Mouse (Mus musculus) left cerebral cortex, adult 11 months (tissue): ENCODE results near the gene Ctdspl2.

Experiments used
- DNase-seq: peaks from one replicate; pipeline ENCODE4 v3.0.0; 2022; ENCODE audit warnings: low spot score

Ctdspl2 gene

DNA sequence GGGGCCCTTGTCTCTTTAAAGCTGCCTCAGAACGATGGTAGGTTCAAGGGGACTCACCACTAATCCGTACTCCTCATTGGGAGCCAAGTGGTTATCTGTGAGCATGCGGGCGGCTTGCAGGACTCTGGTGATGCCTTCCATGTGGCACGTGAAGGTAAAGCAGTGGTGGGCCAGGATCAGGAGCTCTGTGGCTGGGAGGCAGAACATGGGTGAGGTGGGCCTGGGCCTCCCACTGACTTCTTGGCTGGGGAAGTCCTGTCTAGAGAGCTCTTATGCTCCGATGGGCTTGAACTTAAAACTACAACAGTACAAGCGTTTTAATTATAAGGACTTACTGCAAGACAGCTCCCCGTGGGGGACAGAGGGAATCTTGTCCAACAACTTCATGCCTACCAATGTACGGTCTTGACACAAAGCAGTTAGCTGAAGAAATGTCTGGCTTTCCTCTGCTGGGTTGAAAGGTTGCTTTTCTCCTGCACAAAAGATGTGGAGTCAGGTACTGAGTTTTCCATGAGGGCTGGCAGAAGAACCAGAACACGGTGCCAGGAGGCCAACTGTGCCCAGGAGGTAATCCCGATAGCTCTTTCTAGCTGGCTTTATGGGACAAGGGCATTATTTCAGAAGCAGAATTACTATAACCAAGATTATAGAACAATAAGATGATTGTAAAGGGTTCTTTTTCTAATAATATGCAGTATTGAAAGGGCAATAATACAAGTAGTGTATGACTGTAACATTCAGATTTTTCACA lies 103.7 kb downstream of the Ctdspl2 start:
- no peak for DNase-seq
